Mouse (Mus musculus) olfactory bulb, adult 2 months (tissue): ENCODE results near the gene Tert.

Experiments
- CTCF ChIP-seq: fragments of 200-500 bp; IDR thresholded peaks from 2 replicates; pipeline ENCODE4 v1.5.1; 2012; ENCODE audit warnings: low read depth, mild to moderate bottlenecking, low read length, moderate library complexity; ENCODE audit not compliant: insufficient read depth
- POLR2A ChIP-seq: fragments of 200-500 bp; IDR thresholded peaks from 2 replicates; pipeline ENCODE4 v1.6.1; 2012; ENCODE audit warnings: mild to moderate bottlenecking, low read depth, low read length, moderate library complexity; ENCODE audit not compliant: insufficient read depth

DNA sequence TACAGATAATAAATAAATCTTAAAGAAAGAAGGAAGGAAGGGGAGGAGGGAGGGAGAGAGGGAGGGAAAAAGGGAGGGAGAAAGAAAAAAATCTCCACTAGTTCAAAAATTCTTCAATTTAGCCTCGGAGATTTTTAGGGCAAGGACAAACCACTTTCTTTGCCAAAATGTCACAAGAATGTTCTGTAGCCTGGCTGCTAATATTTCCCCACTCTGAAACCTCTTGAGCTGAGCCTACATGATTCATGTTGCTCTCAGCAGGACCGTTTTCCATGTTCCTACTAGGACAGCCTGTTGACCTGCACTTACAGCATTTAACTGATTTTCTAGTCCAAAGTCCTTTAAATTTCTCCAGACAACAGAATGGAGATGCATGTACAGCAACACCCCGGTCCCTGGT lies 28.3 kb downstream of the Tert start:
- TF ChIP-seq POLR2A: no peak
- TF ChIP-seq CTCF: no peak
